Mouse (Mus musculus) layer of hippocampus, adult 9-11 months (tissue): ENCODE results near the gene S100a5.
A peak's percentile ranks its signal among the peaks of the same experiment; 100 is the strongest.

Source experiments
- DNase-seq: peaks from one replicate; pipeline ENCODE4 v3.0.0; 2022

Gene S100a5

GRCm38 (mm10) chr3:90608223-90608622 is at the start of gene S100a5:
S100a5 (plus strand) TSS chr3:90608523.
- DNase-seq, result no peak

GRCm38 (mm10) chr3:90560008-90560628 is 48.2 kb upstream of the S100a5 start, which contains the start of gene S100a3:
S100a3 (plus strand) TSS chr3:90560578.
- no peak for DNase-seq

DNA sequence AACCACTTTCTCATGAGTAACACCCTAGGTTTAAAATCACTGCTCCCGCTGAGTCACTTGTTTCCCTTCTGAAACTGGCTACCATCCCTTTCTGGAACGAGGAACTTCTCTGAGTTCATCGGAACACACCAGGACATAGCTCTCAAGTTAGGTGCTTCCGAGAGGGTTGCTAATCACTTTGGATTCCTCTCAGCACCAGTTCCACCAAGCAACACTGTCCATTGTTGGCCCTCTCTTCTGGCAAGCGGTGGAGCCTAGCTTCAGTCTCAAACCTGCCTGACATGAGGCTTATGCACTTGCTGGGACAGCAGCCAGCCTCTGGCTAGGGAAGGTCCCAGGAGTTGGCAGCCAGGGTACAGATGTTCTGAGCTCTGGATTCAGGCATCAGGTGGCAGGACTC is 33.6 kb upstream of the S100a5 start:
- DNase-seq, result no peak

DNA sequence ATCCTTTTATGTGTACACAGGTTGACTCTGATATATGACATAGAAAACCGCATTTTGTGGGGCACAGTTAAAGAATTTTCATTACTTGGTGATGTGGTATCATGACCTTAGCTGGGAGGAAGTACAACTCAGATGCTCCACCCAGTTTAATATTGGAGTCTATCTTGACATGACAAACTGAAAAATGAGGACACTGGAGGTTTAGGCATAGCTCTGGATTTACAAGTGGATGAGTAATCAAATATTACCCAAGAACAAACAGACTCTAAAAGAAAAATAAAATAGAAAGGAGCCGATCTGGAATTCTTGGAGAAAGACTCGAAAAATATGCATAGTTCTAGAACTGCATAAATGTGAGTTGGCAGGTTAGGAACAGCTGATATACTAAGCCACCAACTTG is 33.0 kb upstream of the S100a5 start:
- no peak for DNase-seq

DNA sequence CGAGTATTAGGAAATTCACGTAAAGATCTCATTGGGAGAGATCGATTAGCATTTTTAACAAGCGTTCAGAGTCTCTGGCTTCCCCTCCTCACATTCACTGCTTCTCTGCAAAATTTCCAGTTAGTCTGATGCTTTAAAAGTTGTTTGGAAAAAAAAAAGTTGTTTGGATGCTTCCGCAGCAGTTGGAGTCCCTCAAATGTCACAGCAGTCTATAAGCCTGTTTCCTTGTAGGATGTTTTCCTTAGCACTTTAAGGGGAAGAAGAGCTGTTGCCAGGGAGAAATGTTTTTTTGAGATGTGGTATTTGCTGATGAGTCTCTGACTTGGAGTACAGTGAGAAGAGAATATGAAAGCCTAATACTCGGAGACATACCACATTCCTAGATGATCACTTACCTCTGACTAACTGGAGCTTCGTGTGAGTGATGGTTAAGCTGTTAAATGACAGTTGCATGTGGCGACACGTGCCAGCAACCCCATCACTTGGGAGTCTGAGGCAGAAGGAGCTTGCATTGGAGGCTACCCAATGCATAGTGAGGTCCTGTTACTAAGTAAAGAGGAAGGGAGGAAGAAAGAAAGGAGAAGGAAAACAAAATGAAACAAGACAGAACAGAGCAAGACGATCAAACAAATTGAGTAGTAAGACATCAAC is 31.8 kb upstream of the S100a5 start:
- no peak for DNase-seq

DNA sequence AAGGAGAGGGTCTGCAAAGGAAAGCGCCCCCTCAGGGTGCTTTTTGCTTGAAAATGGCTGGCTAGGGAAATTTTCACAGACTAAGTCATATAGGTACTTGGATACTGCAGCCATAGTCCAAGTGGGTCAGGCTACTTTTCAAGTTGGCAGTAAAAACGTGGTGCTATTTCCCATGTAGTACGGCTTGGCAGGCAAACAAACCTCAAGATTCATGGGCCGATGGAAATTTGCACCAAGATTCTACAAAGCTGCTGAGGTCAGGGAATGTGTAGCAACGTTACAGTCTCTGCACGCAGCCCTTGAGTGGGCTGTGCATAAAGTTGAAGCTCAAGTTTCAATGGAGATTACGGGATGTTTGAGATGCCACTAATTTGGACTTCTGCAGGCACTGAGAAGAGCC is 28.9 kb upstream of the S100a5 start:
- DNase-seq, result no peak

DNA sequence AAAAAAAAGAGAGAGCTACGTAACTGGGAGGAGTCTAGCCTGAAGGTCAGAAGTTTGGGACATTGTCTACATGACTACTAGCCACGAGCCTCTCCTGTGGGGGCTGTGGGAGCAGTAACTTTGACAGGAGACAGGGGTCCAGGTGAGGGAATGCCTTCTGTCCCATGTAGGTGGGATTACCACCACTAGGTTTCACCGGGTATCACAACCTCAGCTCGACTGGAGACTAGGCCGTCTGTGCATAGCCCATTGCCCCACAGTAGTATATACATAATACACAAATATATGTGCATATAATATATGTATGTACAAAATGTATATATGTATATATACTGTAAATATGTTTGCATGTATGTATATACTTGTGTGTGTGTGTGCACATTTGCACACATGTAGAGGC is 27.2 kb upstream of the S100a5 start:
- DNase-seq, result no peak

DNA sequence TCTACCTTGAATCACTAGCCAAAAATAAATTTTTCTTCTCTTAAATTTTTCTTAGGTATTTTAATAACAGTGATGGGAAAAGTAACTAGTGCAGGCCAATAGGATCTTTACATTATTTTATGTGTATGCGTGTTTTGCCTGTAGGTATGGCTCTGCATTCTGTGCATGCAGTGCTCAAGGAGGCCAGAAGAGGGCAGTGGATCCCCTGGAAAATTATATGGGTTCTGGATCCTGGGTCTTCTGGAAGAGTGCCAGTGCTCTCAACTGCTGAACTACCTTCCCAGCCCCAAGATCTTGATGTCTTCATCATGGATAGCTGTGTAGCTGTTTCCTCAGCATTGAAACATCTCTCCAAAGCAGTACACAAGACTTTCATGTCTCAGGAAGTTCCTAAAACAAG is 26.2 kb upstream of the S100a5 start:
- no peak for DNase-seq

DNA sequence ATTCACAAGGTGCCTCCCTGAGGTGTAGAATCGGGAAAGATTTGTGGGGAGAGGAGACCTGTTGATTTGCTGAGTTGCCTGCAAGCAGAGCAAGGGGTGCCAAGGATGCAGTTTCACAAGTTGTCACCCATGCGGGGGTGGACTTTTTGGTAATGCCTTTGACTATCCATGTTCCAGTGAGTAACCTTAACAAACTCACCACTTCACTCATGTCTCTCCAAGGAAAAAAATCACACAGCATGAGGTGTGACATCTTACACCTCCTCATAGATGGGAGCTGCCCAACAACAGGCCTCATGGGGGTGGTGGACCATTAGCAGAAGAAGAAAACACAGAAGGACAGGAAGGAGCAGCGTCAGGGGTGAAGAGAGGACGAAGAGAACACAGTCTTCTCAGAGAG is 25.8 kb upstream of the S100a5 start:
- no peak for DNase-seq

DNA sequence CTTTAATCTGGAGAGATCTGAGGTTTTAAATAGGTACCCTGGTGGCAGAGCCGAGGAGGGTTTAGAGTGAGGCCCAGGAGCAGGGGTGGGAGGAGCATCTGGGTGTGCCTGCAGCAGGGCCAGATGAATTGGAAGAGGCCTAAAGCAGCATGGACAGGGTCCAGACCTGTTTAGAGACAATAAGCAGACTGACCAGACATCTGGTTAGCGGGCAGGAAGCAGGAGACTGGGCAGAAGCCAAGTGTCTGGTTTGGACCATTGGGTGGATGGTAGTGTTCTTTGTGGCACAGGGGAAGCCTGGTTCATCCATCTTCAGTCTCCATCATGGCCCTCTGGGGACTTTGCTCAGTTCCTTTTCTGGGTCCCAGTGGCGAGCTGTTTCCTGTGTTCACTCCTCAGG is 24.4 kb upstream of the S100a5 start:
- DNase-seq, result no peak

- peak; percentile 64 for DNase-seq
Observed at GRCm38 (mm10) chr3:90585595-90585994, 22.7 kb upstream of the S100a5 start.

- DNase-seq, result no peak
Observed at GRCm38 (mm10) chr3:90586016-90586643, 22.2 kb upstream of the S100a5 start.

GRCm38 (mm10) chr3:90586906-90587305 is 21.4 kb upstream of the S100a5 start:
- no peak for DNase-seq

DNA sequence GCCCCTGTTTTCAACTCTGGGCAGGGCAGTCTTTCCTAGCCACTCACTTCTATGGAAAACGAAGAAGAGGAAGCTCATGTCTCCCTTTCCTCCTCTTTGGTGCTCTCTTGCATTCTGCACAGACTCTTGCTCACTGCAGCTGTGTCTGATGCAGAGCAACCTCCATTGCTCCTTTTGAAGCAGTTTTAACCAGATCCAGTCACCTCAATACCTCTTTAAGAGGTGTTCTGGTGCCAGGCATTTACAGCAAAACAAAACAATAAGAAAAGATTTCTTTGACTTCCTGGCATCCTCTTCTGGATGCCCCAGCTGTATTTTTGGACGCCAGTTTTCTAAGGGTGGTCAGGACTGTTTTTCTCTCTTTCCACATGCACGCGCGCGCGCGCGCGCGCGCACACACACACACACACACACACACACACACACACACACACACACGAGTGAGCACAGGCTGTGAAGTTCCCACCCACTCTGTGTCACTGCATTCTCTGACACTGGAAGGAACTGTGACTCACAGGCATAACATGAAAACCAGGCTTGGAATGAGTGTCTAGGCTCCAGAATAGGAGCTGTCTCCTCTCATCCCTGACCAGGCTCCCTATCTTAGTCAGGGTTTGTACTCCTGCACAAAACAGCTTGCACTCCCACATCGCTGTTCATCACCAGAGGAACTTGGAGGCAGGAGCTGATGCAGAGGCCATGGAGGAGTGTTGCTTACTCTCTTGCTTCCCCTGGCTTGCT is 20.8 kb upstream of the S100a5 start:
- peak; percentile 65 for DNase-seq

GRCm38 (mm10) chr3:90589390-90589789 is 18.9 kb upstream of the S100a5 start:
- no peak for DNase-seq

GRCm38 (mm10) chr3:90589947-90590346 is 18.4 kb upstream of the S100a5 start, which contains the start of gene S100a2:
S100a2 (plus strand) TSS chr3:90590247.
- DNase-seq, result no peak

DNA sequence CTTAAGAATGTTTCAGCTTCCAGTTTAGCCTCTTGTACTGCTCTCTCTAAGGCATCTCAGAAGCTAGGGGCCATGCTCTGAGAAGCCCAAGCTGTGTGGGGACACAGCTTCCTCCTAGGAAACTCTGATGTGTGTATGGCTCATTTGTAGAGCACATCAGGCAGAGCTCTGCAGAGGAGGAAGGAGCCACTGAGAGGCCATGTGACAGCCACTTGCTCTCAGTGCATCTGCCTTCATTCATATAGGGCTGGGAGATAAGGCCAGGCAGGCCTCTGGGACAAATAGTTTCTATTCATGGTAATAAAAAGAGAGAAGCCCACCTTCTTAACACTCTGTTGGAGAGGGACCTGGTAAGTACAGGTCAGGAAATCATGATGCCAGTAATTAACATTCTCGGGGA is 13.9 kb upstream of the S100a5 start:
- no peak for DNase-seq

DNA sequence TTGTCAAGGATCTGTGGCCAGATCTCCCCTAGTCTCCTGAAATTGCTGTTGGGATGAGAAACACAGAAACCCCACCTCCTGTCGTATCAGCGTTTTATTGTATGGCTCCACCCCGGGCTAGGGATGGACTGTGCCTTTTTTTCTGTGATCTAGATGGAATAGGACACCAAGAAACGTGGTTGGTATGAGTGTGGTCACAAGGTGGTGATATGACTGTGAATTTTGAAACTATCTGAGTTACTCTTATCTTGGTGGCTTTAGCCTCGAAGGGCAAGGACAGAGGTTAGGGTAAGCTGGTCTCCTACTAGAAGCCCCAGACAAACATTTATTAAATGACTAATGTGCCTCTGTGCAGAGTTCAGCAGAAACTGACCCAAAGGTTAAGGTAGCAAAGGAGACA is 12.8 kb upstream of the S100a5 start:
- DNase-seq, result no peak

DNA sequence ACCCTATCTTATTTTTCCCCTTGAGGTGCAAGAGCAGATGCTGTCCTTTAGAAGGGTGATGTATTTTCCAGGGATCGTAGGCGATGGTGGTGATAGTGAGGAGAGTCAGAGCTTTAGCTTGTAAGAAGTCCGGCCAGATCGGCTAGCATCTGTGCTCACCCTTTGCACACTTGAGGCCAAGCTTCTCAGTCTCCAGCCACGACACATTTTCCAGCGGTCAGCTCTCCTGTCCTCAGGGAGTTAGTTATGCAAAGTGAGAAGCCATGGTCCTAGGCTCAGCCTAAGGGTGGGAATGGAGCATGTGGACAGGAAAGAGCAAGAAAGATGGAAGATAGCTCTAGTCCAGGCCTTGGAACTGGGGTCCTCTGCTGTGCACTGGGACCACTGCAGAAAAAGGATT is 11.5 kb upstream of the S100a5 start:
- no peak for DNase-seq

GRCm38 (mm10) chr3:90597736-90598135 is 10.6 kb upstream of the S100a5 start:
- DNase-seq, result no peak

DNA sequence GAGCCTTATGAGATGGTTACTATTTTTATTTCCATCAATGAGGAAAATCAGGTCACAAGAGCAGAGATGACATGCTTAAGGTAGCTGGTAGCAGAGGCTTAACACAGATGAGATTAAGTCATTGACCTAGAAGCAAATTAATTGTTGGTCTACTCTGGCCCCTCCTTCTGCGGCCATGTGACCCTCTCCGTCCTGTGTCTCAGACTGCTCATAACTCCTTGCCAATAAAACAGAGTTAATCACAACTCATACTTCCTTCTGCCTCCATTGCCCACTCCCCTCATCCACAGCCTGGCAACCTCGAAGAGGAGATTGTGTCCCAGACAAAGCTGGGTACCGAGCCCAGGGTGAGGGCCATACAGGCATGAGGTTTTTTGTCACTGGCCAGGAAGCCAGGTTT is 10.1 kb upstream of the S100a5 start:
- no peak for DNase-seq

DNA sequence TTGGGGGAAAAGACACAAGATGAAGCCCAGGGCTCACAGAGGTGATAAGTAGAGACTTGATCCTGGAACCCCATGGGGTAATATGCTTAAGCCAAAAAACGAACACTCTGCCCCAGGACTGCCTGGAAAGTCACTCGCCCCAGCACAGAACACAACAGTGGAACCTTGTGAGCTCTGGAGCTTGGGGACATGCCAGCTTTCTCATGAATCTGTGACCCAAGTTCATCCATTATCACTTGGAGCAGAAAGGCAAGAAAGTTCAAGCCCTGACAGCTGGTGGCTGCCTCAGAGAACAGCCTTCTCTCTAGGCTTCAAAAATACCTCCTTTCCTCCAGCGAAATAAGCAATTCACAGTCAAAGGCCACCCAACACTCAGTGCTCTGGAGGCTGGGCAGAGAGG is 8.9 kb upstream of the S100a5 start:
- no peak for DNase-seq

DNA sequence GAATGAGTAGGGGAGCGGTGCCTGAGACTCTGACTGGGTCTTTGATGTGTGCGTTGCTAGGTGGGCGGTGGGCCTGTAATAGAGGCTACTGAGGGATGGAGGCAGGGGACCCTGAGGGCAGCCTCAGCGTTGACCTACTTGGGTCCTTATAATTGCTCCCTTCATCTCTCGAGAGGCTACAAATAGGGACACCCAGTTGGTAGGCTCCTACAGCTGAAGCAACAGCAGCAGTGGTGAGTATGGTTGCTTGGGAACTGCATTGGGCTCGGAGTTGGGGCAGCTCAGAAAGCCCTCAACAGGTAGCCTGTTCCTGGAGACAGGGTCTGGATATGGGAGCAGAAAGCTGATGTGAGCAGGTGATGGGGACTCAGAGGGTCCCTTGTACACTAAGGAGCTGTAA is 8.3 kb upstream of the S100a5 start:
- no peak for DNase-seq
